Mouse (Mus musculus) kidney, postnatal 36 days (tissue): ENCODE measurements around the gene Tbp.
"Not testable (repeated sequence)": the region's sequence is repeated elsewhere in the genome, so short reads cannot be mapped to it uniquely, and the experiment has no call there.

ENCODE experiments used
- DNase-seq, 2 experiments: peaks; one replicate each; pipeline ENCODE4 v3.0.0; 2021 to 2022; ENCODE audit warnings: mixed read lengths in 2 of 2

The Tbp gene

DNA sequence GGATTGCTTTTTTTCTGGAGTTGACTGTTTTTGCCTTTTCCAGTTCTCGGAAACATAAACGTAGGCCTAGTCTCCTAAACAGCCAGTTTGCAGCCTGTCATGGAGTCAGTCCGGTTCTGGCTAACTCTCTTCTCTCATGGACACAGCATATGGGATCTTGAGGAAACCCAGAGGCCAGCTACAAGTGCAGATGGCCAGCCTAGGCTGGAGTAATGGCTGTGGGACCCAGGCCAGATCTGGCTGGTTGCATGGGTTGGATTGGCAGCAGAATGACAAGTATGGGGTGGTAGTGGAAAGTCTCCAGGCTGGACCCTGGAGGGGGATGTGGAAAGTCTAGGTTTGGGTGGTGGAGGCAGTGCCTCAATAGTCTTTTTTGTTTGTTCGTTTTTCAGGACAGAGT lies 40.6 kb downstream of the Tbp start:
- DNase-seq: no peak

DNA sequence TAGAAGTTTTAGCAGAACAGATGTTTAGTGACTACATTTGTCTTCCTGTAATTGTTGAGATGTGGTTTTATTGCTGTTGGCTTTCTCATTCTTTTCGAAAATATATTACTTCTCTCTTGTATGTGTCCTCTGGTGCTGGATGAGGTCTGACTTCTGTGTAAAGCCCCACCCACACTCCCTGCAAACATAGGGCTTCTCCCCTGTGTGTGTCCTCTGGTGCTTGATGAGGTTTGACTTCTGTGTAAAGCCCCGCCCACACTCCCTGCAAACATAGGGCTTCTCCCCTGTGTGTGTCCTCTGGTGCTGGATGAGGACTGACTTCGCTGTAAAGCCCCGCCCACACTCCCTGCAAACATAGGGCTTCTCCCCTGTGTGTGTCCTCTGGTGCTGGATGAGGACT lies 44.2 kb downstream of the Tbp start:
- not testable (repeated sequence) for DNase-seq

DNA sequence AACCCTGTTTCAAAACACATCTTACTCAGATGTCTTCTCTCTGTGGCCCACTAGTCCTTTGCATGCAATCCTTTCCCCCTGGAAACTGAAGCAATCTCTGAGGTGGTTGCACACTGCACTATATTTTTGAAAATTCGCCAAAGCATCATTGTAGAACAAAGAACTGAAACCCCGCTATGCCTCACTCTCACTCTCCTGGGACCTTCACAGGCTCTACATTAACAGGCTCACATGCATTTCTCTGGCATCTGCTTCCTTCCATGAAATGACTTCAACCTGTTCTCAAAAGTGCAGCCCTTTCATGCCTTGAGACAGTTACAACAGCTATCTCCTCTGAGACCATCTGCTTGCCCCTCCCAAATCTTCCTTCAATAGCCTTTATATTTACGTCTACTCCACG lies 46.8 kb downstream of the Tbp start:
- DNase-seq: no peak

DNA sequence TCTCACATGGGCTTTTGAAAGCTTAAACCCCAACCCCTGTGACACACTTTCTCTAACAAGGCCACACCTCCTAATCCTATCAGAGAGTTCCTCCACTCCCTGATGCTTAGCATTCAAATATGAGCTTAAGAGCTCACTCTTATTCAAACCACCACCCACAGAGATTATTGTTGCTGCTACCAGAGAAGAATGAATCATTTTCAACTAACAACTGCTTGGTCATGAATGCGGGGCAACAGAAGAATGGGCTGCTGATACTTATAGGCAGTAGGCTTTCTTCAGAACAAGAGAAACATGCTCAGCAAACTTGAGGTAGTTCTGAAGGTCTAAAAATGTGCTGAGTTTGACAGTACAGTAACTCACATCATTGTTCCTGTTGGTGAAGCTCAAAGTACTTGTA lies 50.0 kb downstream of the Tbp start:
- no peak for DNase-seq

DNA sequence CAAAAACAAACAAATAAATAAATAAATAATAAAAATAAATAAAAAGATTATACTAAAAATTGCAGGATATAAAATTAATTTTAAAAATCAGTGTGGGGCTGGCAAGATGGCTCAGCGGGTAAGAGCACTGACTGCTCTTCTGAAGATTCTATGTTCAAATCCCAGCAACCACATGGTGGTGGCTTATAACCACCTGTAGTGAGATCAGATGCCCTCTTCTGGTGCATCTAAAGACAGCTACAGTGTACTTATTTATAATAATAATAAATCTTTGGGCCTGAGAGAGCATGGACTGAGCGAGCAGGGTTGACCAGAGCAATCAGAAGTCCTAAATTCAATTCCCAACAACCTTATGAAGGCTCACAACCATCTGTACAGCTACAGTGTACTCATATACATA lies 60.3 kb downstream of the Tbp start:
- DNase-seq: no peak

DNA sequence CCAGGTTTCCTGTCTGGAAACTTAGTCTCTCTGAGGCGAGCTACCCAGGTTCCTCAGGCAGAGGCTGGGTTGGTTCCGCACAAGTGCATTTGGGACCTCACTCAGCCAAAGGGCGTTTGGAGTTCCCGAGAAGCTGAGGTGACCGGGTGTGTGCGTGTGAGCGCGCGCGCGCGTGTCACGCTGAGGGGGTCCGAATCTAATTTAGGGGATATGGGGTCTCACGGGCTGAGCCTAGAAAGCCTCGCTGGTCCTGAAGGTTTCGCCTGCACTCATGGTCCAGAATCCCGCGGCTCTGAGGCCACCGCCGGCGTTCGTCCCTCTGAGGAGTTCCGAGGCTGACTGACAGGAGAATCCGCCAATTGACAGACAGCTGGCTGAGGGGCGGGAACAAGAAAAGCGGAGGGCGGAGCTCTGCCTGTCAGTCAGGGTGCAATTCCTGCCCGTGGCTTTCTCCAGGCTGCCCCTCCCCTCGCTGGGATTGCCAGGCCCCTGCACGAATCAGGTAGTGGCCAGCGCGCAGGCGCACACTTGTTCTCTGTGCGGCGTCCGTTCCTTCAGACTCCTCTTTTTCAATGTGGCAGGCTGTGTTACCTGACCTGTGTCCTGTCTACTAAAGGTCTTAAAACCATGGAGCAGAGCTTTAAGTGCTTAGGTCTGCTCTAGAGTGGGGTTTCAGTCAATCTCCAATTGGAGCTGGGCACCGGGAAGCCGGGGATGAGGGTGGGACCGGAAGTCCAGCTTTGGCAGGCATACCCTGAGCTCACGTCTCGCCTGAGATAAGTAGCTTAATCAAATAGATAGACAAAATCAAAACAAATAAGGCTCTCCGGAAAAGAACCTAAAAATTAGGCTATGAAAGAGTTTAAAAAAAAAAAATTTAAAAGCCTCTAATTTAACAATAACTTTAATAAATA lies 64.6 kb downstream of the Tbp start, which contains the start of gene Prdm9:
Gene Prdm9 (minus strand): TSS at position 341 of the 914 bp plus-strand sequence.
- DNase-seq: peak; percentile 99

DNA sequence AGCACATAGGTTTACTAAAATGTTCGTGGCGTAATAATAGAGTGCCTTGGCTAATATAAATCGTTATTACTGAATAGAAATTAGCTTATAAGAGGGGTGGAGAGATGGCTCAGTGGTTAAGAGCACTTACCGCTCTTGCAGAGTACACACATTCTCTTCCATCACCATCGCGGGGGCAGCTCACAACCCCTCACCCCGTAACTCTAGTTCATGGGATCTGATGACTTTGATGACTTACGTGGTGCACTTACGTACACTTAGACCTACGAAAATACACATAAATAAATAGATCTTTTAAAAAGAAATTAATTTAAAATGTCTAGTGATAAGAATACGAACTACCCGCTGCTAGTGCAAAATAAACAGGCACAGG lies 65.2 kb downstream of the Tbp start:
- DNase-seq: peak in 1 of 2 experiments; percentile 7

DNA sequence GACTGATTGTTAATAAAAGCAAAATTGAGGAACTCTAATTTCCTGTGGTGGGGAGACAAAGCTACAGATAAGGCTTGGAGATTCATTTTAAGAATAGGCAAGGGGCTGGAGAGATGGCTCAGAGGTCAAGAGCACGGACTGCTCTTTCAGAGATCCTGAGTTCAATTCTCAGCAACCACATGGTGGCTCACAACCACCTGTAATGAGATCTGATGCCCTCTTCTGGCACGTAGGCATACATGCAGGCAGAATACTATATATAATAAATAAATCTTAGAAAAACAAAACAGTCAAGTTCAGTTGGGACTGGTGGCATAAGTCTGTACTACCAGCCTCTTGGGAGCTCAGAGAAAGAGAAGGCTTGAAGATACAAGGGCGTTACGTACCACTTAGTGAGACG lies 67.2 kb downstream of the Tbp start:
- no peak for DNase-seq

DNA sequence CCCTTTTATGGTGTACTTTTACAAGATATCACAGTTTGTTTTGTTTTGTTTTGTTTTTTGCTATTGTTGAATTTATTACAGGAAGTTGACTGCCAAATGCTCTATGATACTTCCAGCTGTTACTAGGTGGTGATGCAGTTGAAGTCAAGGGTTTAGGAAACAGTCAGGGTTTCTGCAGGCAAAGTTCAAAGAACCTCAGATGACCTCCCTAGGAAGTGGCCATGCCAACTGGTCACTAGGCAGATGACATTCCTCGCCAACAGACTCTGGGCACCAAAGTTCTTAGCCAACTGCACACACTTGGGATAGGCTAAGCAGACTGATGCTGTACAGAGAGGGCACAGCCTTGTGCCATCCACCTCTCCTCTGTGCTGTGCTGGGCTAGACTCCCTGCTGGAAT lies 75.4 kb downstream of the Tbp start:
- DNase-seq: no peak

DNA sequence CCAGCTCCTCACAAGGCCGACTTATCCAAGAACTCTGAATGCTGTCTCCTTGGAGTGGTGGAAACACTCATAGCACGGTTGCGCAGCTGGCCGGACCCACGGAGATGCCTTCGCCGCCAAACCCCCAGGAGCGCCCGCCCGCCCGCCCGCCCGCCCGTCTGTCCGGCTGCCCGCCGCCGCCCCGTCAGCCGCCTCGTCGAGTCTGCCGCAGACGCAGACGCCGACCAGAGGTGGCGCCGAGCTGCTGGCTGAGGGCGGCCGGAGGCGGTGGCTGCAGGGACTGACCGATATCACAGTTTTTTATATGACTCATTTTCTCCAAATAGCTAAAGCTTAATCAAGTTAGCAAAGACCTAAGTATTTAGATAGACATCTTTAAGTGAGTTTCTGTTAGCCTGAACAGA lies 77.6 kb downstream of the Tbp start:
- peak; percentile 49 to 74 for DNase-seq
